Mouse (Mus musculus) cerebellum, adult 2 months (tissue): ENCODE measurements at regions not wholly inside any gene's neighbourhood (a gene's known extent, or its start where the extent isn't known, plus 50 kb on each side); places are given as distances from the start of the nearest gene placed in this dataset.

Experiments used
- DNase-seq, 2 experiments: peaks; one replicate each; pipeline ENCODE4 v3.0.0; 2021
- H3K27ac ChIP-seq: fragments of 200-500 bp; 2 replicates; pipeline ENCODE4 v1.5.1; 2012; ENCODE audit warnings: low read length, control low read depth, inconsistent platforms; ENCODE audit not compliant: insufficient read depth
- H3K27me3 ChIP-seq: fragments of 200-500 bp; 2 replicates; pipeline ENCODE4 v1.6.1; 2012; ENCODE audit warnings: inconsistent platforms, mild to moderate bottlenecking, low read length, moderate library complexity; ENCODE audit not compliant: control insufficient read depth, insufficient read depth
- H3K4me1 ChIP-seq: fragments of 200-500 bp; 2 replicates; pipeline ENCODE4 v1.6.1; 2011; ENCODE audit warnings: low read length; ENCODE audit not compliant: control insufficient read depth, insufficient read depth
- H3K4me3 ChIP-seq: fragments of 200-500 bp; replicated peaks from 2 replicates; pipeline ENCODE3; 2011; ENCODE audit warnings: mild to moderate bottlenecking, low read depth, low read length, control low read depth; ENCODE audit not compliant: insufficient read depth
- CTCF ChIP-seq: fragments of 200-500 bp; IDR thresholded peaks from 2 replicates; pipeline ENCODE4 v1.5.1; 2011; ENCODE audit warnings: low read depth, mild to moderate bottlenecking, control low read depth, low read length, moderate library complexity, borderline replicate concordance; ENCODE audit not compliant: insufficient read depth
- POLR2A ChIP-seq: fragments of 200-500 bp; IDR thresholded peaks from 2 replicates; pipeline ENCODE4 v1.6.1; 2011; ENCODE audit warnings: low read length, control low read depth, borderline replicate concordance; ENCODE audit not compliant: insufficient read depth
- WGBS: fragments of 180-500 bp; shearing (Covaris S2); methylation state at CpG from one replicate; pipeline ENCODE4 v1.1.7; 2018; 5-methylcytosine and 5-hydroxymethylcytosine counted together

- DNase-seq, result no peak
- TF ChIP-seq POLR2A (no peak), CTCF (no peak)
- H3K4me1 ChIP-seq, result no peaks in the 10 kb centered on the region
- H3K27ac ChIP-seq, result no peak overlapping the region
- WGBS, result 81% methylated on average over 4 of the region's 4 CpGs
- H3K4me3 ChIP-seq, result no peak overlapping the region
- H3K27me3 ChIP-seq, result no peaks in the 10 kb centered on the region
Observed at GRCm38 (mm10) chr9:111869801-111870382, 179.7 kb upstream of the Stac start.

- DNase-seq, result no peak
- Histone ChIP-seq H3K4me1 (no peaks in the 10 kb centered on the region), H3K4me3 (no peak overlapping the region), H3K27me3 (no peaks in the 10 kb centered on the region), H3K27ac (no peak overlapping the region)
- WGBS, result 52% methylated on average over 2 of the region's 2 CpGs
- no peak for TF ChIP-seq POLR2A
- TF ChIP-seq CTCF, result no peak
Observed at GRCm38 (mm10) chr9:111858051-111858450, 167.9 kb upstream of the Stac start.

- no peak overlapping the region for H3K27ac ChIP-seq
- 78% methylated on average over 7 of the region's 7 CpGs for WGBS
- no peaks in the 10 kb centered on the region for H3K4me1 ChIP-seq
- no peak for TF ChIP-seq POLR2A
- TF ChIP-seq CTCF, result no peak
- DNase-seq, result no peak
- H3K4me3 ChIP-seq, result no peak overlapping the region
- H3K27me3 ChIP-seq, result no peaks in the 10 kb centered on the region
Observed at GRCm38 (mm10) chr9:111854976-111855375, 164.8 kb upstream of the Stac start.

- H3K4me1 ChIP-seq, result no peaks in the 10 kb centered on the region
- H3K27ac ChIP-seq, result no peak overlapping the region
- DNase-seq, result peak; percentile 23 to 42
- TF ChIP-seq CTCF (no peak), POLR2A (no peak)
- no peaks in the 10 kb centered on the region for H3K27me3 ChIP-seq
- 46% methylated on average over 10 of the region's 10 CpGs for WGBS
- no peak overlapping the region for H3K4me3 ChIP-seq
Observed at GRCm38 (mm10) chr9:111846366-111846765, 156.2 kb upstream of the Stac start.

- no peak for DNase-seq
- WGBS, result 87% methylated on average over 6 of the region's 6 CpGs
- Histone ChIP-seq H3K27me3 (no peaks in the 10 kb centered on the region; the same call in 1 of the 2 replicates), H3K4me3 (no peak overlapping the region), H3K27ac (no peak overlapping the region), H3K4me1 (no peaks in the 10 kb centered on the region)
- TF ChIP-seq POLR2A, result no peak
- no peak for TF ChIP-seq CTCF
Observed at GRCm38 (mm10) chr9:111841151-111841550, 151.0 kb upstream of the Stac start.

- WGBS, result 21% methylated on average over 7 of the region's 7 CpGs
- H3K27ac ChIP-seq, result no peak overlapping the region
- TF ChIP-seq CTCF (no peak), POLR2A (no peak)
- H3K27me3 ChIP-seq, result no peaks in the 10 kb centered on the region; the same call in 1 of the 2 replicates
- no peaks in the 10 kb centered on the region for H3K4me1 ChIP-seq
- no peak for DNase-seq
- no peak overlapping the region for H3K4me3 ChIP-seq
Observed at GRCm38 (mm10) chr9:111838069-111838820, 148.1 kb upstream of the Stac start.

GRCm38 (mm10) chr9:111822094-111822493 is 131.9 kb upstream of the Stac start:
- Histone ChIP-seq H3K4me1 (no peaks in the 10 kb centered on the region), H3K27me3 (no peaks in the 10 kb centered on the region), H3K4me3 (no peak overlapping the region), H3K27ac (no peak overlapping the region)
- no peak for DNase-seq
- TF ChIP-seq POLR2A (no peak), CTCF (no peak)
- WGBS, result 89% methylated on average over 1 of the region's 1 CpGs

GRCm38 (mm10) chr9:111817461-111817860 is 127.3 kb upstream of the Stac start:
- no peaks in the 10 kb centered on the region for H3K27me3 ChIP-seq
- no peak overlapping the region for H3K4me3 ChIP-seq
- no peak overlapping the region for H3K27ac ChIP-seq
- WGBS, result 76% methylated on average over 4 of the region's 4 CpGs
- H3K4me1 ChIP-seq, result no peaks in the 10 kb centered on the region
- no peak for TF ChIP-seq CTCF
- no peak for TF ChIP-seq POLR2A
- DNase-seq, result no peak
